Mouse (Mus musculus) T-cell, adult 2 months (primary cell): ENCODE measurements around the gene Mvb12b.

Experiments used
- DNase-seq: peaks from one replicate; pipeline ENCODE4 v3.0.0; 2022; ENCODE audit warnings: low spot score

The Mvb12b gene

GRCm38 (mm10) chr2:33811349-33811890, 76.3 kb downstream of the Mvb12b start:
- no peak for DNase-seq

GRCm38 (mm10) chr2:33809081-33809480, 78.7 kb downstream of the Mvb12b start:
- DNase-seq = no peak

GRCm38 (mm10) chr2:33808032-33808431, 79.7 kb downstream of the Mvb12b start:
- DNase-seq = no peak

- DNase-seq = no peak
Observed at GRCm38 (mm10) chr2:33805640-33806039, 82.1 kb downstream of the Mvb12b start.

GRCm38 (mm10) chr2:33803717-33804214, 84.0 kb downstream of the Mvb12b start:
- DNase-seq = peak; percentile 16

GRCm38 (mm10) chr2:33803083-33803615, 84.6 kb downstream of the Mvb12b start:
- no peak for DNase-seq

GRCm38 (mm10) chr2:33801760-33802159, 86.0 kb downstream of the Mvb12b start:
- DNase-seq = no peak

- DNase-seq = no peak
Observed at GRCm38 (mm10) chr2:33801336-33801735, 86.4 kb downstream of the Mvb12b start.

GRCm38 (mm10) chr2:33800221-33800620, 87.5 kb downstream of the Mvb12b start:
- no peak for DNase-seq

- DNase-seq = no peak
Observed at GRCm38 (mm10) chr2:33795716-33796472, 91.9 kb downstream of the Mvb12b start.

- DNase-seq = no peak
Observed at GRCm38 (mm10) chr2:33795001-33795580, 92.7 kb downstream of the Mvb12b start.

GRCm38 (mm10) chr2:33794483-33794882, 93.3 kb downstream of the Mvb12b start:
- no peak for DNase-seq

GRCm38 (mm10) chr2:33790301-33790700, 97.4 kb downstream of the Mvb12b start:
- DNase-seq = no peak

- DNase-seq = no peak
Observed at GRCm38 (mm10) chr2:33789732-33790131, 98.0 kb downstream of the Mvb12b start.

GRCm38 (mm10) chr2:33789279-33789678, 98.5 kb downstream of the Mvb12b start:
- no peak for DNase-seq

GRCm38 (mm10) chr2:33788851-33789250, 98.9 kb downstream of the Mvb12b start:
- no peak for DNase-seq

- DNase-seq = no peak
Observed at GRCm38 (mm10) chr2:33788131-33788530, 99.6 kb downstream of the Mvb12b start.

- no peak for DNase-seq
Observed at GRCm38 (mm10) chr2:33786064-33786463, 101.7 kb downstream of the Mvb12b start.

GRCm38 (mm10) chr2:33785596-33785995, 102.2 kb downstream of the Mvb12b start:
- no peak for DNase-seq

- no peak for DNase-seq
Observed at GRCm38 (mm10) chr2:33784721-33785120, 103.0 kb downstream of the Mvb12b start.

- DNase-seq = no peak
Observed at GRCm38 (mm10) chr2:33783419-33783818, 104.3 kb downstream of the Mvb12b start.

- no peak for DNase-seq
Observed at GRCm38 (mm10) chr2:33781655-33782400, 105.9 kb downstream of the Mvb12b start.
